Mouse (Mus musculus) testis, adult 2 months (tissue): ENCODE data around the gene Tmem247. TPM values are rescaled to one million over a fixed set of nuclear protein-coding genes. Genes with fewer than 3 reads are reported as not detected.

ENCODE experiments used
- H3K27ac ChIP-seq: fragments of 200-500 bp; 2 replicates; pipeline ENCODE4 v1.5.1; 2012; ENCODE audit warnings: low read depth, low read length; ENCODE audit not compliant: control insufficient read depth, insufficient read depth
- H3K27me3 ChIP-seq: fragments of 200-500 bp; 2 replicates; pipeline ENCODE4 v1.6.1; 2012; ENCODE audit warnings: mild to moderate bottlenecking, low read length, moderate library complexity; ENCODE audit not compliant: control insufficient read depth, insufficient read depth
- H3K36me3 ChIP-seq: fragments of 200-500 bp; 2 replicates; pipeline ENCODE4 v1.6.1; 2012; ENCODE audit warnings: mild to moderate bottlenecking, low read length; ENCODE audit not compliant: control insufficient read depth, insufficient read depth
- H3K4me1 ChIP-seq: fragments of 200-500 bp; 2 replicates; pipeline ENCODE4 v1.6.1; 2012; ENCODE audit warnings: low read length; ENCODE audit not compliant: control insufficient read depth, insufficient read depth
- H3K4me3 ChIP-seq: fragments of 200-500 bp; 2 replicates; pipeline ENCODE4 v1.5.1; 2012; ENCODE audit warnings: low read depth, mild to moderate bottlenecking, low read length, moderate library complexity, mixed read lengths; ENCODE audit not compliant: control insufficient read depth
- CTCF ChIP-seq: fragments of 200-500 bp; IDR thresholded peaks from 2 replicates; pipeline ENCODE4 v1.5.1; 2012; ENCODE audit warnings: low read depth, mild to moderate bottlenecking, inconsistent platforms, low read length, moderate library complexity; ENCODE audit not compliant: control insufficient read depth, insufficient read depth, insufficient replicate concordance
- POLR2A ChIP-seq: fragments of 200-500 bp; IDR thresholded peaks from 2 replicates; pipeline ENCODE4 v1.6.1; 2012; ENCODE audit warnings: low read depth, mild to moderate bottlenecking, inconsistent platforms, low read length, moderate library complexity; ENCODE audit not compliant: control insufficient read depth
- polyA plus RNA-seq: library from polyadenylated mRNA; depleted of rRNA; stranded (reverse); fragments of >200 nt; gene quantifications from 2 replicates; pipeline ENCODE4 v1.2.3, GENCODE M21; 2012

Gene Tmem247
- polyA plus RNA-seq, 1 experiment = 1,176 TPM

DNA sequence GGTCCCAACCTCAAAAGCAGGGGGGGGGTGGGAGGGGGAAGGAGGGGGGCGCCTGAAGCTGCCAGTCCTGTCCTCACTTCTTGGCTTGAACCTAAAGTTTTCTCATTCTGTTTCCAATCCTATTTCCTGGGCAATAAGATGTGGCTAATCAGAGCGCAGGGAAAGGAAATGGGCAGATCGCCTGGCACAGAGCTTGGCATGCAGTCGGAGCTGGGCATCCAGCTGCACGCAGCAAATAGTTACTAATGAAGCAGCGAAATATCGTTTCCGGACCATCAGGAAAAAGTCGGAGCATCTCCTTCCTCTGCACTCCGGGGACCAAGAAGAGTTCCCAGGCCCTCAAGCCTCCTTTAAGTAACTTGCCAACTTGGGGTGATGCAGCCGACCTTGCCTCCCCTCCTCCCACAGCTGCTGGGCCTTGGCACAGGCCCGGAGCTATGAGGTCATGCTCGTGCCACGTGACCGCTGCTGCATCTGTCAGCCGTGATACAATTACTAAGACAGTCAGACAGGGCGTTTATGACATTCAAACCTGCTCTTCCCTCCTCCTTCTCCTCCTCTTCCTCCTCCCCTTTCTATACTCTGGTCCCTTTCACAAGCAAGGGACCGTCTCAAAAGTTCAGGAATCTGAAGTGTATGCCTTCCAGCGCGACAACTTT, 20.5 kb downstream of the Tmem247 start:
- Histone ChIP-seq H3K27me3 (no peaks in the 10 kb centered on the region), H3K36me3 (no peaks in the 10 kb centered on the region)
- TF ChIP-seq POLR2A = no peak
- no peak for TF ChIP-seq CTCF

DNA sequence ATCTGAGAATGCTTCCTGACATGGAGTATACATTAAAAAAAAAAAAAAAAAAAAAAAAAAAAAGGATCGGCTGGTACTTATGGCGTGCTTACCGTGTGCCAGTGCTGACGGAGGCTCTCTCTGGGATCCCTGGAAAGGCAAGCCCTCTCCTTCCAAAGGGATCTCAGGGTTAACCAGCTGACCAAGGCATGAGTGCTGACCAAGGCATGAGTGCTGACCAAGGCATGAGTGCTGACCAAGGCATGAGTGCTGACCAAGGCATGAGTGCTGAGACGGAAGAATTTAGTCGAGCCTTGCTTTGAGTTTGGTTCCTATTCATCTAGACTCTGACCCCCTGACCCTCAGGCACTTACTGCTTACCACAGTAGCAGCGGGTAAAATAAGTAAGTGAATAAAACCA, 21.5 kb downstream of the Tmem247 start:
- Histone ChIP-seq H3K4me1 (no peaks in the 10 kb centered on the region; the same call in 1 of the 2 replicates), H3K4me3 (no peak overlapping the region), H3K36me3 (no peaks in the 10 kb centered on the region), H3K27me3 (no peaks in the 10 kb centered on the region), H3K27ac (no peak overlapping the region)
- no peak for TF ChIP-seq CTCF
- no peak for TF ChIP-seq POLR2A

More for the DNA sequence above, 20.5 kb downstream of the Tmem247 start:
- H3K4me1 ChIP-seq = peaks cover 3% of the 10 kb centered on the region
- H3K4me3 ChIP-seq = peak overlapping the region; percentile 7; the same call in 1 of the 2 replicates
- H3K27ac ChIP-seq = no peak overlapping the region

DNA sequence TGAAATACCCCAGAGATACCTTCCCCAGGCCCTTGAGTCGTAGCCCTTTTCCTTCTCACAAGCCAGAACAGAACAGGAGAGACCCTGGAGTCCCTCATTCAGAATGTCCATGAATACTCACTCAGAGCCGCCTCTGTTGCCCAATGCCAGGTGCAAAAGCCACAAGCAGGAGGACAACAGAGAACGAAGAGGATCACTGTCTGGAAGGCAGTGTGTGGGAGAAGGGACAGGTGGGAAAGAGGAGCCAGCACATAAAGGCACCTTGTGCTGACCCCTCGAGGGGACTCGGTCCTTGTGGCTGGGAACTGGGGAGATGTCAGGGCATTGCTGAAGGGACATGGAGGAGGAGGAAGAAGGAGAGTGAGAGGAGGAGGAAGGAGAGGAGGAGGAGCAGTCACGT, 25.0 kb downstream of the Tmem247 start:
- Histone ChIP-seq H3K27ac (no peak overlapping the region), H3K27me3 (no peaks in the 10 kb centered on the region), H3K4me3 (no peak overlapping the region), H3K36me3 (no peaks in the 10 kb centered on the region), H3K4me1 (peaks cover 1% of the 10 kb centered on the region; the same call in 1 of the 2 replicates)
- TF ChIP-seq CTCF (no peak), POLR2A (no peak)

DNA sequence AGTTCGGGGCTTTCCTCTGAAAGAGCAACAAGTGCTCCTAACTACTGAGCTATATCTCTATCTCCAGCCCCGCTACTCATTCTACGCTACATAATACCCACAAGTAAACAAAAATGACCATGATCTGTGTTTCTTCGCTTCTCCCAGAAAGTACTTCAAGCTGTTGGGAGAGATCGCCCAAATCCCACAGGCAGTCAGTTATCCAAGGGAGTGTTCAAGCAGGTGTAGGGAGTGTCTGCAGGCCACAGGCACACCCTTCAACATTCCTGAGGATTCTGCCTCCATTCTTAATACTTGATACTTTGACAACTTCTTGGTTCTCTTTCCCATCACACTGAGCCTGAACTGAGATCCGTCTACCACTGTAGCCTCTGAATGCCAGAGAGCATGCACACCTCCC, 26.0 kb downstream of the Tmem247 start:
- Histone ChIP-seq H3K27me3 (no peaks in the 10 kb centered on the region), H3K4me3 (no peak overlapping the region), H3K36me3 (no peaks in the 10 kb centered on the region), H3K4me1 (peaks cover 7% of the 10 kb centered on the region), H3K27ac (no peak overlapping the region)
- TF ChIP-seq CTCF (no peak), POLR2A (no peak)

DNA sequence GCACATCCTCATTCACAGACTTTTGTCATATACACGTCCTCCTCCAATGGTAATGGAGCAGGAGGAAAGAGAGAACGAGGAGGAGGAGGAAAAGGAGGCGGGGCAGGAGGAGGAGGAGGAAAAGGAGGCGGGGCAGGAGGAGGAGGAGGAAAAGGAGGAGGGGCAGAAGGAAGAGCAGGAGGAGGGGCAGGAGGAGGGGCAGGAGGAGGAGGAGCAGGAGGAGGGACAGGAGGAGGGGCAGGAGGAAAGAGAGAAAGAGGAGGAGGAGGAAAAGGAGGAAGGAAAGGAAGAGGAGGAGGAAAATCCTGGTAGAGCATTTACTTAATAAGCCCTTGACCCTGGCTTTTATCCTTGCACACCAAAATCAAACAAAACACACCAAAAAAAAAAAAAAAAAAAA, 28.9 kb downstream of the Tmem247 start:
- Histone ChIP-seq H3K4me1 (peaks cover 12% of the 10 kb centered on the region), H3K27me3 (no peaks in the 10 kb centered on the region), H3K36me3 (no peaks in the 10 kb centered on the region), H3K4me3 (peak overlapping the region; percentile 33), H3K27ac (no peak overlapping the region)
- TF ChIP-seq CTCF = no peak
- no peak for TF ChIP-seq POLR2A

DNA sequence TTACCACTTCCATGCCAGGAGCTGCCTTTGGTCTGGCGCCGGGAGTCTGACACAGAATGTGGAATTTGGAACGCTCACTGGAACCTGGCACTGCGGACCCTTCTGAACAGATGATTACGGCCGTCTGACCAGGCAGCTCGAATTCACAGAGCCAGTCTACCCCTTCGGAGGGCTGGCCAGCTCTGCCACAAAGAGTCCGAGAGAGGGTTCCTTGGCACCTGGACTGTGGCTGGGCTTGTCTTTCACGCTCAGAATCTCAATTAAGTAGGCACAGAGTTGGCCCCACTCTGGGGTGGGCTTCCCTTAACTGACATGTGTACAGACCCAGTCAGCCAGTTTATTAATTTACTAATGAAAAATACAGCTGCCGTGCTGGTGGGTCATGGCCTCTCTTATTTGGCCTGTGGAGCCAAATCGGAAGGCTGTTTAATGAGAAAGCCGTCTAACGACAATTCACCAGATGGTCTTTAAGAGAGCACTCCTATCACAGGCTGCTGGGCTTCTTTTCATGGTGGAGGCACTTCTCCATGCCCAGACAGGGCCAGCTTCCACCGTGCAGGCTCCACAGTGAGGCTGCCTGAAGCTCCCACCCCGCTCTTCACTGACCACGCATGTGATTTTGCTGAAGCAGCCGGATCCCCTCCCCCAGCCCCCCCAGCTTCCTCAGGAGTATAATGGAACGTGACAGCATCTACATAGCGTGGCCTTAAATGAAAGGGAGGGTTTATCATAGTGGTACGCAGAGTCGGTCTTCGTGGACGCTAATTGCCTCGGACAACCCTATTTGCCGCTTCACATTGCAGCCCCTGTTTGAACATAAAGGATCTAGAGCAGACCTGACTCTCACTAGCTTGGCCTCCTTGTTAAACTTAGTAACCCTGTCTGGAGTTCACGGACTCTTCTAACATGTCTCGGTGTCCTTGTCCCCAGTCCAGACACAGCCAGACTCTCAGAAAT, 31.0 kb downstream of the Tmem247 start, which contains the start of gene Atp6v1e2:
Gene Atp6v1e2, minus strand, starts transcription at position 58 of the 957 bp plus-strand sequence.
- Histone ChIP-seq H3K4me1 (peaks cover 12% of the 10 kb centered on the region), H3K4me3 (peak within 1 kb of the TSS; percentile 81), H3K27me3 (no peaks in the 10 kb centered on the region), H3K27ac (peak within 1 kb of the TSS; percentile 26; the same call in 1 of the 2 replicates), H3K36me3 (no peaks in the 10 kb centered on the region)
- TF ChIP-seq CTCF (no peak), POLR2A (peak; percentile 54; the same call in 1 of the 2 replicates)

DNA sequence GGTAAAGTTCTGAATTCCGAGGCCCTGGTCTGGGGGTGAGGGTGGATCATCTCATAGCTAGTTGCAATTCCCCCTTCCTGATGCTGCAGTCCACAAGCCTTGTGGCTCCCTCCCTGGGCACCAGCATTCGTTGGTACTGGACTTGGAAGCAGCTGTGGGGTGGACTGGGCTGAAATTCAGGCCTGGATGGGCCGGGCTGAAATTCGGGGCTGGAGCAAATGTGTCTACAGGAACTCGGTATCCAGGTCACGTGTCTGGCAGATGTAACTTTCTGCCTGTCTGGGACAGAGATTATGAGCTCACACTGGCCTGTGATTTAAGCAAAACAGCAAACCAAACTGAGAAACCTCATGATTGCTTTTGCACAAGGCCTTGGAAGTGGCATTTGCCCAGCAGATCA, 31.7 kb downstream of the Tmem247 start:
- Histone ChIP-seq H3K27me3 (no peaks in the 10 kb centered on the region), H3K4me3 (peak overlapping the region; percentile 81), H3K4me1 (peaks cover 12% of the 10 kb centered on the region), H3K36me3 (no peaks in the 10 kb centered on the region), H3K27ac (peak overlapping the region; percentile 26; the same call in 1 of the 2 replicates)
- TF ChIP-seq POLR2A (no peak), CTCF (no peak)
